Mouse (Mus musculus) frontal cortex, postnatal 36 days (tissue): ENCODE measurements around the gene Cabin1.
"Not testable (repeated sequence)": the region's sequence is repeated elsewhere in the genome, so short reads cannot be mapped to it uniquely, and the experiment has no call there.

Source experiments
- DNase-seq, 2 experiments: peaks; one replicate each; pipeline ENCODE4 v3.0.0; 2022; ENCODE audit warnings: low spot score in 2 of 2

Gene Cabin1

GRCm38 (mm10) chr10:75767756-75768155 is 3.6 kb upstream of the Cabin1 start:
- DNase-seq, result not testable (repeated sequence)

- no peak for DNase-seq
Observed at GRCm38 (mm10) chr10:75766856-75767255, 2.7 kb upstream of the Cabin1 start.

DNA sequence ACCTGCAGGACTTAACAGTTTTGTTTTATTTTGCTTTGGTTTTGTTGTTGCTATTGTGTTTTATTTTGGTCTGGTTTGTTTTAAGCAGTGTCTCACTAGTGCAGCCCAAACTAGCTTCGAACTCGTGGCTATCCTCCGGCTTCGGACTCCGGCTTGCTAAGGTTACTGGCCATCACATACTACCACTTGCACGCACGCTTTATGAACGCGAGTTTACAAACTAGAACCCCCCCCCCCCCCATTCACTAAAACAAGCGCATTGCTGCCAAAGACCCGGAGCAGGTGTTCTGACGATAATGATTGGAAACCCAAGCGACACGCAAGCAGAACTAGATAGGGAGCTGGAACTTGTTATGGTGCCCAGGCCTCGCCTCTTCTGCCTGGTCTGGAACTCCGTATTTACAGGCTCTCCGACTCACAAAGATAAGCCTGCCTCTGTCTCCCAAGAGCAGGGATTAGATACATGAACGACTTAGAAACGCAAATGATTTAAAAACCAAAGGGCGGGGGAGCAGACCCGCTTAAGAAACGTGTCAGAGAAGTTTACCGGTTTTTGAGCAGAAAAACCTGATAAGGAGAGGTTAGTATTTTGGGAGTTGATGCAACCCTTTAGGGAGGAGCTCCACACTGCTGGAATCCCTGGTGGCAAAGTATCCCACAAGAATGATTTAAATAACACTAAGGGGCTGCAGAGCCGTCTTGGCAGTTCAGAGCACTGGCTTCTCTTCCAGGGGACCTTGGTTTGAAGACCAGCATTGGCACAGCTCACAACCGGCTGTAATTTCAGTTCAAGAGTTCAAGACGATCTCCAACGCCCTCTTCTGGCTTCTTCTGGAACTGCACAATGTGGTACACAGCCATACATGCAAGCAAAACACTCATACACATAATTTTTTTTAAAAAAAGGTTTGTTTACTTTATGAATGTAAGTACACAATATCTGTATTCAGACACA is 655 bp upstream of the Cabin1 start:
- peak in 1 of 2 experiments; percentile 57 for DNase-seq

GRCm38 (mm10) chr10:75762413-75762812 is 1.7 kb downstream of the Cabin1 start:
- no peak for DNase-seq

- DNase-seq, result no peak
Observed at GRCm38 (mm10) chr10:75760311-75760710, 3.8 kb downstream of the Cabin1 start.

DNA sequence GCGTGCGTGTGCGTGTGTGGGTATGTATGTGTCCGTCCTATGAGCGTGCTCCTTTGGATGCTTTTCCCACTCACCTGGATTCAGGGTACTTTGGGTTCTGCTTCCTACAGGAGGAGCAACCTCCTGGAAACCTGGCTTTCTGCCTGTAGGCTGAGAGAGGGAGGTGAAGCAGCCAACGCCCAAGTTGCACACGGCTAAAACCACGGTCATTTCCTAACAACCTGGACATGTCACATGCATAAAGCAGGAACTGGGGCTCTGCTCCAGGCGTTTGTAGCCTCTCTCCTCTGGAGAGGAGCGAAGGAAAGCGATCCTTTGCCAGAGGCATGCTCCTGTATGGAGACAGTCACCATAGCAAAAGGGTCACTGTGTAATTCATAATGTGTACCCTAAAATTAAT is 7.4 kb downstream of the Cabin1 start:
- no peak for DNase-seq

GRCm38 (mm10) chr10:75744017-75744416 is 20.1 kb downstream of the Cabin1 start:
- peak; percentile 85 to 92 for DNase-seq

DNA sequence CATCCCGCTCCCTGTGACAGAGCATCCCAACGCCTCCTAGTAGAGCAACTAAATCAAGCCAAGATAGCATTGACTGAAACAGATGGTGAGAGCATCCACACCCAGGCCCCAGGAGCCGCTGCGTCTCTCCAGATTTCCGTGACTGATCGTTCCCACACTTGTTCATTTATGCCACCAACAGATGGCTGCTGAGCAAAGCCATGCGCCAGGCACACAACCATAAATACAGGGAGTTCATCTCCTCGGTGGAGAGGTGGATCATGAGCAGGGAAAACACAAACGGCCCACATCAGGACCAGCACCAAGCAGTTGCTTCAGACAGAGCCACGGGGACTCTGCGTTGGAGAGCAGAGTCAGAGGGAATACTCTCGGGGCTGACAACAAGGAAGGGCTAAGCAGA is 20.8 kb downstream of the Cabin1 start:
- peak; percentile 76 to 86 for DNase-seq

GRCm38 (mm10) chr10:75740866-75741265 is 23.3 kb downstream of the Cabin1 start:
- no peak for DNase-seq

DNA sequence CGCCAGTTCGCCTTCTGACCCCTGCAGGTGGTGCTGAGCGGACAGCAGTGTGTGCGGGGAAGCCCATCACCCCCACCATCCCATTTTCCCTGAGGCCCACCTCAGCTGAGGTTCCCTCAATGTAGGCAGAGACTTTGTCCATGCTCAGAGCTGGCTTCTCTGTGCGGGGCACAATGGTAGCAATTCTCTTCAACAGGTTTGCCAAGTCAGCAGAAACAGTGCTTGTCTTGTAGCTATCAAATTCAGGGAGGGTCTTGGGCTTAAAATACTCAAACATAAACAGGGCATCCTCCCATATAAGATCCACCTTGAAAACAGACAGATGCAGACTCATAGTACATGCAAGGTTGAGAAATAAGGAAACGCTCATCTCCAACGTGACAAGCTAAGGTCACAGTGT is 38.7 kb downstream of the Cabin1 start:
- no peak for DNase-seq

- no peak for DNase-seq
Observed at GRCm38 (mm10) chr10:75720215-75720614, 43.9 kb downstream of the Cabin1 start.

DNA sequence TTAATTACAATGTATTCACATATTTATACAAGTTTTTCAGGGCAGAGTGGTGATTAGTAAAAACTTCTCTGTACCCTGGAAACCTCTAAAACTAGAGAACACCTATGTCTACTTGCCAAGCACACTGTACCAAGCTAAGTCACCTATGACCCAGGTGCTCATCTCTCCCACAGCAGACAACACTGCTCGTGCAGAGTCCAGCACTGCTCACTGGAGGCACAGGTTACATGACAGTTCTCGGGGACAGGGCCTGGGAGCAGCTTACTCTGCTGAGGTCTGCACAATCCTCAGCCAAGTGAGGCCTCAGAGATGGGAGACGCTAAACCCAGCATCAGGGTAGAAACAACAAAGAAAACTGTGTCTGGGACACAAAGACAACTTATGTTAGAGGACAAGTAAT is 49.3 kb downstream of the Cabin1 start:
- DNase-seq, result no peak

- no peak for DNase-seq
Observed at GRCm38 (mm10) chr10:75713026-75713425, 51.1 kb downstream of the Cabin1 start.

GRCm38 (mm10) chr10:75710210-75710609 is 53.9 kb downstream of the Cabin1 start:
- no peak for DNase-seq

DNA sequence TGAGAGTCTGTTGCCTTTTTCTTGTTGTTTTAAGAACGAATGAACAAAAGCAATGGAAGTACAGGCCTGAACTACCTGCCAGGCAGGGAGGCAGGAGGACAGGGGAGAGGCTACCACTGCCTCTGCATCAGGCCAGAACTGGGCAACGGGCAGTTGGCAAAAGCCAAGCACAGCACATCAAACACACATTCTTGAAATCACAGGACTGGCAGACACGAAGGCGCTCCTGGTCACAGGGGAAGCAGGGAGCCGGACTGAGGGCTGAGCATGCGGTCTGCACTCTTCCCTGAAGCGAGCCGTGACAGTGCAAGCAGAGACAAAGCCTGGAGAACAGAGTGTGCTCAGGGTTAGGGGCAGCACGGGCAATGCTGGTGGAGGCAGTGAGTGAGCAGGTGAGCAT is 54.9 kb downstream of the Cabin1 start:
- DNase-seq, result no peak

DNA sequence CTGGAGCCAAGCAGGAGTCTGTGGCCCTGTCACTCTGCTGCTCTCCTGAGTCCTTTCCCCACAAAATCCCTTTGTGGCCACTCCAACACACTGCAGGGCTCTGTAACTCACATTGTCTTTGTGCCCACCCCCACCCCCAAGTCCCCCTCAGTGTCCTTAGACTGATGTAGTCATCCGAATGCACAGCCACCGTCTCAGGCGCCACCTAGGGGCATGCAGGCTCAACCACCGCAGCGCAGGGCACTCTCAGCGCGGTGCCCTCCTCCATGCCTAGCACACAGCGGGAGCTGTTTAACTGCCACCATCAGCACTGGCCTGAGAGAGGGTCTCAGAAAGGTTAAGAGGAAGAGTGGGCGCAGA is 55.5 kb downstream of the Cabin1 start:
- DNase-seq, result no peak

- no peak for DNase-seq
Observed at GRCm38 (mm10) chr10:75707901-75708632, 56.1 kb downstream of the Cabin1 start.

GRCm38 (mm10) chr10:75706632-75707216 is 57.4 kb downstream of the Cabin1 start:
- DNase-seq, result no peak

DNA sequence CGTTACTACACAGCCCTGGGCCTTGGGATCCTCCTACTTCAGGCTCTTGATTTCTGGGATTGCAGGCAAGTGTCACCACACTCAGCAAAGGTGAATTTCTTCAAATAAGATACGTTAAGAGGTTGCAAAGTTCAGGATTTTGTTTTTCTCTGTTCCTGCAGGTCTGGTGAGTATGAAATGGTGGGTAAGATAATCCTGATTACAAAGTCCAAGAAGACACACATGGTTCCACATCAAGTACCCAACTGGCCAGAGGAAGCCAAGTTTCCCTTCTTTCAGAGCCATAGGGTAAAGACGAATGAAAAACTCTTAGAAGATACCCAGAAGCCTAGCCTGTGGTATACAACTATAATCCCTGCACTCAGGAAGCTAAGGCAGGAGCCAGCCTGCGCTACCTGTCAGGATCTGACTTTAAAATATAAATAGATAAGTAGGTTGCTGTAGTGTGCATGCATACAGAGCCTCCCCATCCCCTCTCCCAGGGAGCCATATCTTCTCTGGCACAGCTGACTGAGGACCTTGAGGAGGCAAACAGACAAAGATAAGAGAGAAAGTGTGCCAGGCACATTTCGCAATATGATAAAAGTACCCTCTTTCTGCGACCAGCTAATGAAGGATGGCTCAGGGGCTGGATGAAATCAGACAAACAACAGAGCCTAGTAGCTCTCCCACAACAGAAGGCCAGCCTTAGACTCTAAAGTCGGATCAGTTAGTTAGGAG is 58.3 kb downstream of the Cabin1 start:
- DNase-seq, result no peak

GRCm38 (mm10) chr10:75704212-75705185 is 59.6 kb downstream of the Cabin1 start:
- DNase-seq, result peak; percentile 91 to 97

DNA sequence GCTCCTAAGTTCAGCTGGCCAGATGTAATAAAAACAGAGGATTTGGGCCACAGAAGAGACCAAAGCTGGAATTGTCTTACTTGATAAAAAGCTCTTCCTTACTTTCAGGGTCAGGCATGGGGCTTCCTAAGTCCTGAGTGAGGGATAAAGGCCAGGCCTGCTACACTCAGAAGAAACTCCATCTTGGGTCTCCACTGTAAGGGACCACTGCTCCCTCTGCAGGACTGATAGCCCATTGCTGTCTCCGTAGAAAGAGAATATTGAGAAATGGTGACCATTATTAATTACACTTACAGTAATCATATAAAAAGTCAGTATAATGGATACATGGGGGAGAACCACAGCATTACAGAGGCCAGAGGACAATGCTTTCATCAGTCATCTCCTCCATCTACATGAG is 60.6 kb downstream of the Cabin1 start:
- DNase-seq, result no peak
